Mouse (Mus musculus) large intestine, adult 2 months (tissue): ENCODE results near the gene Tgfb1. TPM values are rescaled to one million over a fixed set of nuclear protein-coding genes. Genes with fewer than 3 reads are reported as not detected.

ENCODE experiments used
- DNase-seq: peaks from one replicate; pipeline ENCODE4 v3.0.0-alpha.2; 2012; ENCODE audit warnings: low read depth, low spot score
- WGBS: fragments of 180-500 bp; shearing (Covaris S2); methylation state at CpG from one replicate; pipeline ENCODE4 v1.1.7; 2018; 5-methylcytosine and 5-hydroxymethylcytosine counted together
- polyA plus RNA-seq: library from polyadenylated mRNA; depleted of rRNA; stranded (reverse); fragments of >200 nt; gene quantifications from 2 replicates; pipeline ENCODE4 v1.2.3, GENCODE M21; 2012; rRNA removed

Gene Tgfb1
- polyA plus RNA-seq, 1 experiment: 18.3 TPM

DNA sequence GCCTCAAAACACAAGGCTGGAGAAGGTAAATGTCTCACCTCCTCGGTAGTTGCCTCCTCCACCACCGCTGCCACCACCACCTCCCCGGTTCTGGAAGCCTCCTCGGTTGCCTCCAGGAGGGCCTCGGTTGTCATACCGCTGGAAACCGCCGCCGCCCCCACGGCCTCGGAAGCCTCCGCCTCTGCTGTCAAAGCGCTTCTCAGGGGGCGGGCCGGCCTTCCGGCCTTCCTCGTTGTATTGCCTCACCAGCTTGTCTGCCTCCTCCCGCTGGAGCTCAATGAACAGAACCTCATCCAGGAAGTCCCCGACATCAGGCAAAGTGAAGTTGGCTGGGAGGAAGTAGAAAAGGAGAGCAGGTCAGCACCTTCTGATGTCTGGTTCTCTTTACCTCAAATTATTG, 39.1 kb downstream of the Tgfb1 start:
- WGBS: 73% methylated on average over 19 of the region's 19 CpGs
- no peak for DNase-seq

DNA sequence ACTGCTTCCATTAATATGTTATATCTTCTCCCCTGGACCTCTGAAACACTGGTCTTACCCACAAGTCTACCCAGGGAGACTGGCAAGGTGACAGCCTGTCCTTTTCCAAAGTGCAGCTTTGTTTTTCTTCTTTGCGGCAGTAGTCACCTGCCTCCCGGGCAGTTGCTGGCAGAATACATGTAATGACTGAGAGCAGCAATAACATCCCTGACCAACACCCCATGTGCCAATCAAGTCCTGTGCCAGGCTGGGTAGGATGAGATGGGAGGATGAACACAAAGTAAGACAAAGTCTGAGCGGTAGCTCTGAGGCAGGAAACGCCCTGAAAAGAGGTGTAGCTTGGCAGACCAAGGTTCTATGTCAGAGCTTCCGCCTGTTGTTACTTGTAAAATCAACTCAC, 41.0 kb downstream of the Tgfb1 start:
- 54% methylated on average over 5 of the region's 5 CpGs for WGBS
- DNase-seq: no peak

DNA sequence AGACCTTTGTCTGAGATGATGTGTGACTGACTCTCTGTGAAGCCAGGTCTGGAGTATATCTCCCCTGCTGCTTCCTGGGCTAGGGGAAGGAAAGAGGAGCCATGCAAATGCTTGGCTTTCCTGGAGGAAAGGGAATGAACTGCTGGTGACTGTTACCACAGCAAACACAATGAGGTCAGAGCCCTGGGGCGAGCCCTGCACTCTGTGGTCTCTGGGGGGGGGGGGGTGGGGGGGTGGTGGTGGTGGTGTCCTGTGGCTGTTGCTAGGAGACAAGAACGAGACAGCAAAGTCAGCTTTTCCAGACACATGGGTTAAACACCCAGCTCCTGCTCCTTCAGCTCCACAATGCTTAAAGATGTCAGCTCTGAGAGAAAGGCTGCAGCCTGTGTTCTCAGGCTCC, 42.6 kb downstream of the Tgfb1 start:
- 34% methylated on average over 2 of the region's 2 CpGs for WGBS
- DNase-seq: no peak

DNA sequence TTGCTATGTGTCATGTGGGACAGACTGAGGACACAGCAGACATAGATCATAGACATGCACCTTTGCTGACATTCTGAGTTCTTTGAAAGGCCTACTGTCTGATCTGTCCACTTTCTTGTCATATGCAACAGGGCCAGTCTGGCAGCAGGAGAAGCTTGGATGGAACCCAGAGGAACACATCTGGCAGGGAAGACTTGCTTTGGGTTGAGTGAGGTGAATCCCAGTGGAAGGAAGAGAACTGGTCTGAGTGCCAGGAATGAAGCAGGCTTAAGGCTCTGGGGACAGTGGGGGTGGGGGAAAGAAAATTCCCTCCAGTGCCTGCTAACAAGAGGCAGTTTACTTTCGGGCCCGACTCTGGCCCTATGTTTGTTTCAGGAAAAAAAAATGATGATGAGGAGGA, 43.1 kb downstream of the Tgfb1 start:
- no peak for DNase-seq
- WGBS: 41% methylated on average over 2 of the region's 2 CpGs

DNA sequence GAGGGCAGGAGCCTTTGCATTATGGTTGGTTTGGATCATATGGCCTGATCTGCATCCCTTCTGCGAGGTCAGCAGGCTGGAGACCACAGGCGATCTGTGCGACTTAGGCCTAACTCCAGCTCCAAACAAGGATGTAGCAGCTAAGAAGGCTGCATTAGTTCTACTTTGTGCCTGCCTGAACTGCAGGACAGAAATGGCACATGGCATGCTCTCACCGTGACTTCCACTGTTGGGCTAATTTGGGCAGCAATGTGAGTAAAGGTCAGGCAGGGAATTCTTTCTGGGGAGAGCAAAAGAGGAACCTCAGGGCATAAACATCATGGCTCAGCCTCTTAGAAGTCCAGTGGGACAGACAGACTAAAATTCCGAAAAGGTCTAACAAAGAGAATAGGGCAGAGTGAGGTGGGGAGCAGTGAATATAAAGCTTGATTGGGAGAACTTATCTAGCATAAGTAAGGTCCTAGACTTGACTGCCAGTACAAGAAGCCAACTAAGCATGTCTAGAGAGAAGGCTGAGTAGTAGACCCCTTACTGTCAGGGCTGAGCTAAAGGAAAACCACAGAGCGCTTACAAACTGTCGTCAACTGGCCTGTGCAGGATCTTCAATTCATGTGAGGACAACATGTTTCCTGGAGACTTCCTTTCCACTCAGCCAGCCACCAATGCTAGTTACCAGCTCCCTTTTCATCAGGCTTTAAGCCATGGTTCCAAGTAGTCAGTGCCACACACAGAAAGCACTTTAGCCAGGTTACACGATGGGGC, 44.7 kb downstream of the Tgfb1 start:
- WGBS: 88% methylated on average over 8 of the region's 8 CpGs
- DNase-seq: no peak

DNA sequence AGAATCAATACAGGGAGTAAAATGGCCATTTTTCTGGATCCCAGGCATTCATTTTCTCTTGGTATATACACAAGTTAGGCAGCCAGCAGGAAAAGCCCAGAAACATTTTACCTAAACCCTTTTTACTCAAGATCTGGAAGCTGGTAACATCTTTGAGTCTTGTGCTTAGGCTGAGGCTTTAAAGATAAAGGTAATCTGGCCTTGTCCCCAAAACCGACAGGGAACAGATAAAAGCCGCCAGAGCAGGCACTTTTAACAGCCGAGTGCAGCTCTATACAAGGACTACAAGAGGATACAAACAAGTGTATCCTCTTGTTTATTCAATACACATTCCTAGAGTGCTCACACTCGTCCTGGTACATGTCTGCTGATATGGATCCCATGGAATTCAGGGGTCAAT, 48.2 kb downstream of the Tgfb1 start:
- 61% methylated on average over 4 of the region's 4 CpGs for WGBS
- DNase-seq: no peak

DNA sequence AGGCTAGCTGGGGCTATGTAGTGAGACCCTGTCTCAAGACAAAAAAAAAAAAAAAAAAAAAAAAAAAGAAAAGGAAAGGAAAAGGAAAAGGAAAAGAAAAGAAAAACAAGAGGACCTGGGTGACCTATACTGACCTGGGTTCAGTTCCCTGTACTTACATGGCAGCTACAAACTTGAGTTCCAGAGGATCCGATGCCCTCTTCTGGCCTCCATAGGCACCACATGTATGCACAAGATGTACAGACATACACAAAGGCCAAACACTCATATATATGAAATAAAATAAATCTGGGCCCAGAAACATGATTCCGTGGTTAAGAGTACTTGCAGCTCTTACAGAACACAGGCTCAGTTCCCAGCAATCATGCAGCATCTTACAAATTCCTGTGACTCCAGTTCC, 50.1 kb downstream of the Tgfb1 start:
- 92% methylated on average over 2 of the region's 2 CpGs for WGBS
- no peak for DNase-seq

DNA sequence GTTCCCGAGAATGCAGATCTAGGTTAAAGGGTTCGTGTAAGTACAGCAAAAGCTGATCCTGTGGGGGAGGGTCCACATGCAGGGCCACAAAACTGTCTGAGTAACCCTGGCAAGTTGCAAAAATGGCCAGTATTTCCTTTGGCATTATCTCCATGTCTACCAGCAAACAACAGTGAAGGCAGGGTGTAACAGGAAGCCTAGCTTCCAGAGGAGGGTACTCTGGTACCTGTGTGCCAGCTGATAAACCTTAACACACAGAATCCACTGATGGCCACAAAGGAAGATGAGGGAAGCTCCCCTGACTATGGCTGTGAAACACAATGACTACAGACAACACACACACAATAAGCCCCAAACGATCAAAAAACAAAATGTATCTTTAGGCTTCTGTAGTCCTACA, 51.5 kb downstream of the Tgfb1 start:
- no peak for DNase-seq
- WGBS: 84% methylated on average over 3 of the region's 3 CpGs

DNA sequence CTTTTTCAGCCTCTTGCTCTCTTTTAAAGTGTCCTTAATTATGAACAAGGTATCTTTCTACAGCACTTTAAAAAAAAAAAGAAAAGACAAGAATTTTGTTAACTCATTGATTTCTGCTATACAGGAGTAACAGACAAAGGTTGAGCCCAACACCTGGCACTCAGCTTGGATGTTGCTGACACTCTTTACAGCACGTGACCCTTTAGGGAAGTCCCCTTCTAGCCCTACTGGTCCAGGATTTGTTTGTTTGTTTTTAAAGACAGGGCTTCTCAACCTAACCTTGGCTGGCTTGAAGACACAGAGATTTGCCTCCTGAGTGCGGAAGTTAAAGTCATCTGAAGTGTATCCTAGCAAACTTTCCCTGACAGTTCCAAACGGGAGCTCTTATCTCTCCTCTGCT, 60.0 kb downstream of the Tgfb1 start:
- WGBS: 59% methylated on average over 3 of the region's 3 CpGs

DNA sequence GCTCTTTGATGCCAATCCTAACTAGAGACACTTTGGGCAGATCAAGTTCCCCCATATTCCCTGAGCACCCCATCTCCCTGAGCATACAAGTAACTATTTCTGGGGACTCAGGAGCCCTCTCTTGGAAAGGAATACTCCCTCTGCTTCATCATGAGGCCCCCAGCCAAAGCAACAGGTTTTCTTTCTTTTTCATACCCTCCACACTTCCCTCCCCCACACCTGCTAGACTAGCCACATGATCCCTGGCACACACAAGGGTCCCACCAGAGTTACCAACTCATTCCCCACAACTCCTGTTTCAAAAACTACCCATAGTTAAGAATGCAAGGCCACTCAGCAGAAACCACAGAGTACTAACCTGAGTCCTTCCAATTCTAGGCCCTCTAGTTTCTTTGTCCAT, 66.3 kb downstream of the Tgfb1 start:
- no peak for DNase-seq

More for the DNA sequence above, 60.0 kb downstream of the Tgfb1 start:
- no peak for DNase-seq

DNA sequence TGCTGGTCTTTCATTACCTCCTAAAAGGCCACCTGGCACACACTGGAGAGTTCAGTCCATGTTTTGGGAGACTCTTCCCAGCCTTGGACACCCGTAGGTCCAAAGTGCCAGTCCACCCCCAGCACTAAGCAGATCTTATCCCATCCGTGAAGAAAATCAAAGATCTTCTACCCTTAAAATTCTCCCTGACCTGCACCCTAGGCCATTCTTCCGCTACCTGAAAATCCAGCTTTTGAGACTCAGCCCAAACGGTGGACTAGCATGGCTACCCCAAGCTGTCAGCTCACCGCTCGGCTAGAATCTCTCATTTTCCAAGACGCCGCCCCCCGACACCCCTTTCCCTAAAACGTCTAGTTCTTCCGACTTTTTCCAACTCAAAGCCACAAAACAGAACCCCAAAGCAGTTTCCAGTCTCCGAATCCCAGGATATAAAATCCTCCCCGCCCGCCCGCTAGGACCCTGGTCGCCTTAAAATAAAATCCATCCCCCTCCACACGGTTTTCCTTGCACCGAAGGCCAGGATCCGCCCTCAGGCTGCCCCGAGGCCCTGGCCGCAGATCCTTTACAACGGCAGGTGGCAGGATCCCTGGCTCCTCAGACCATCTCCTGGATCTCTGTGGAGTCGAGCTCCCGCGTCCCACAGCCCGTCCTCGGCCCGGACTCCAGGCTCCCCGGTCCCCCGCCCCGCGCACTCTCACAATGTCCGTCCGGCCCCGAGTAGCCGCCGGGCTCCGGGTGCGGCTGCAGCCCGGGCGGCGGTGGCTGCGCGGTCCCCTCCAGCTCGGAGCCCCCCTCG, 67.0 kb downstream of the Tgfb1 start:
- WGBS: under 1% methylated on average over 46 of the region's 46 CpGs
- no peak for DNase-seq

DNA sequence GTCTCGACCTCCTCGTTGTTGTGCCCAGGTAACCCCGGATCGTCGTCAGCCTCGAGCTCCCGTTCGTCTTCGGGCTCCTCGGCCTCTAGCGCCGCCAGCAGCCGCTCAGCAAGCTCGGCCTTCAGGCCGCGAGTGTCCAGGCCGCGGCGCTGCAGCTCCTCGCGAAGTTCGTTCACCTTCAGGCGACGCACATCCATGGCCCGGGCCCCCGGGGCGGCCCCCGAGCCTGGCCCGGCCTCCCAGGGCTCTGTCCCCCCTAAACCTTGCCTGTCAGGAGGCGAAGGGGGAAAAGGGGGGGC, 67.6 kb downstream of the Tgfb1 start:
- DNase-seq: no peak
- 1% methylated on average over 30 of the region's 30 CpGs for WGBS

Other genes starting within 250 kb of the Tgfb1 start
- 658 and 768 TPM in 2 replicates for gene Ceacam1, start 209.4 kb upstream of the Tgfb1 start, polyA plus RNA-seq
- 1.2 and 1.3 TPM in 2 replicates for gene Ceacam2, start 147.1 kb upstream of the Tgfb1 start, polyA plus RNA-seq
- gene Erich4, start 71.1 kb upstream of the Tgfb1 start, polyA plus RNA-seq: 23.6 and 36.5 TPM in 2 replicates
- 50.9 and 56.2 TPM in 2 replicates for gene Dmac2, start 67.6 kb upstream of the Tgfb1 start, polyA plus RNA-seq
- gene B3gnt8, start 60.3 kb upstream of the Tgfb1 start, polyA plus RNA-seq: 7.1 and 7.6 TPM in 2 replicates
- 56.6 and 66.8 TPM in 2 replicates for gene Bckdha, start 28.0 kb upstream of the Tgfb1 start, polyA plus RNA-seq
- gene Exosc5, start 27.8 kb upstream of the Tgfb1 start, polyA plus RNA-seq: 51.4 and 55.4 TPM in 2 replicates
- 0.29 and 0.79 TPM in 2 replicates for gene Tmem91, start 11.8 kb upstream of the Tgfb1 start, polyA plus RNA-seq
- 21.8 and 24.6 TPM in 2 replicates for gene B9d2, start 6.2 kb upstream of the Tgfb1 start, polyA plus RNA-seq
- gene Ccdc97, start 32.1 kb downstream of the Tgfb1 start, polyA plus RNA-seq: 39.0 and 46.6 TPM in 2 replicates
- gene Hnrnpul1, start 67.8 kb downstream of the Tgfb1 start, polyA plus RNA-seq: 35.8 and 42.9 TPM in 2 replicates
- 15.3 and 24.2 TPM in 2 replicates for gene Axl, start 101.7 kb downstream of the Tgfb1 start, polyA plus RNA-seq
- 49.2 and 66.1 TPM in 2 replicates for gene Cyp2s1, start 129.9 kb downstream of the Tgfb1 start, polyA plus RNA-seq
- gene Cyp2b10, start 210.6 kb downstream of the Tgfb1 start, polyA plus RNA-seq: 0.77 and 14.7 TPM in 2 replicates